Mouse (Mus musculus) layer of hippocampus, adult 2 months (tissue): ENCODE measurements around the gene B4gat1. TPM values are rescaled to one million over a fixed set of nuclear protein-coding genes. Genes with fewer than 3 reads are reported as not detected.
"Not testable (repeated sequence)": the region's sequence is repeated elsewhere in the genome, so short reads cannot be mapped to it uniquely, and the experiment has no call there.

Source experiments
- DNase-seq, 2 experiments: peaks; one replicate each; pipeline ENCODE4 v3.0.0; 2022; ENCODE audit warnings: low spot score in 2 of 2
- H3K27ac ChIP-seq: fragments of 200-600 bp; 2 replicates; pipeline ENCODE4 v1.8.1; 2022
- H3K4me3 ChIP-seq: fragments of 200-600 bp; 2 replicates; pipeline ENCODE4 v1.8.1; 2022; ENCODE audit warnings: mild to moderate bottlenecking
- CTCF ChIP-seq: fragments of 200-600 bp; conservative IDR thresholded peaks from 2 replicates; pipeline ENCODE4 v1.8.1; 2022; ENCODE audit warnings: antibody characterized with exemption, mild to moderate bottlenecking, moderate library complexity
- long read RNA-seq, 2 experiments: library from polyadenylated mRNA; stranded (forward); transcript quantifications; one replicate each; pipeline ENCODE4 v2.0.0; 2021; ENCODE audit warnings: borderline mapping rate in 2 of 2
- total RNA-seq, 2 experiments: library from RNA; stranded (reverse); gene quantifications; 2 replicates each; pipeline ENCODE4 v1.2.3; 2021

B4gat1 gene
- 100 to 1,000 TPM; 112 to 130 TPM for total RNA-seq
- long read RNA-seq, experiment 1, transcript B4gat1-202 (1 exons, 2,224 nt) = minor isoform, 7 of 119 reads
- long read RNA-seq, experiment 1, transcript B4gat1-201 (2 exons, 2,032 nt) = major isoform, 112 of 119 reads
- long read RNA-seq, experiment 1, partial matches to known transcripts = 0 of 119 reads
- long read RNA-seq, experiment 1, other reads (novel, unspliced or antisense) = 0 of 119 reads
- long read RNA-seq, experiment 2, transcript B4gat1-202 (1 exons, 2,224 nt) = minor isoform, 10 of 209 reads
- long read RNA-seq, experiment 2, transcript B4gat1-201 (2 exons, 2,032 nt) = major isoform, 199 of 209 reads
- long read RNA-seq, experiment 2, partial matches to known transcripts = 0 of 209 reads
- long read RNA-seq, experiment 2, other reads (novel, unspliced or antisense) = 0 of 209 reads

DNA sequence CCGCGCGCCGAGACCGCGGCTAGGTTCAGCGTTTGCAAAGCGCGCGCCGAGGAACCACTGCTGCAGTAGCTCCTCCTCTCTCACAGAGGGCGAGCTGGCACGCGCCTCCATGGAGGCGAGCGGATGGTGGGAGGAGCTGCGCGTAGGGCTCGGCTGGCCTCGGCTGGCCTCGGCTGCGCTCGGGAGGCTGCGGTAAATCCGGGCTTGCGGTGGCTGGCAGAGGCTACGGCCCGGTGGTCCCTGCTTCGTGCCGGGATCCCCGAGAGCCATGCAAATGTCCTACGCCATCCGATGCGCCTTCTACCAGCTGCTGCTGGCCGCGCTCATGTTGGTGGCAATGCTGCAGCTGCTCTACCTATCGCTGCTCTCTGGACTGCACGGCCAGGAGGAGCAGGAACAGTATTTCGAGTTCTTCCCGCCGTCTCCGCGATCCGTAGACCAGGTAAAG lies at the start of gene B4gat1, which contains the start of gene AC124502.3:
TSS of gene B4gat1 (plus strand) at position 118 of the 448 bp plus-strand sequence.
TSS of gene AC124502.3 (plus strand) at position 183 of the 448 bp plus-strand sequence.
- Histone ChIP-seq H3K27ac (peak within 1 kb of the TSS; percentile 96), H3K4me3 (peak within 1 kb of the TSS; percentile 92)
- peak; percentile 91 to 92 for DNase-seq
- TF ChIP-seq CTCF = peak; percentile 68

GRCm38 (mm10) chr19:4989013-4989412 lies 49.6 kb upstream of the B4gat1 start:
- Histone ChIP-seq H3K4me3 (peak overlapping the region; percentile 77), H3K27ac (peak overlapping the region; percentile 92)
- TF ChIP-seq CTCF = no peak
- peak; percentile 34 to 62 for DNase-seq

DNA sequence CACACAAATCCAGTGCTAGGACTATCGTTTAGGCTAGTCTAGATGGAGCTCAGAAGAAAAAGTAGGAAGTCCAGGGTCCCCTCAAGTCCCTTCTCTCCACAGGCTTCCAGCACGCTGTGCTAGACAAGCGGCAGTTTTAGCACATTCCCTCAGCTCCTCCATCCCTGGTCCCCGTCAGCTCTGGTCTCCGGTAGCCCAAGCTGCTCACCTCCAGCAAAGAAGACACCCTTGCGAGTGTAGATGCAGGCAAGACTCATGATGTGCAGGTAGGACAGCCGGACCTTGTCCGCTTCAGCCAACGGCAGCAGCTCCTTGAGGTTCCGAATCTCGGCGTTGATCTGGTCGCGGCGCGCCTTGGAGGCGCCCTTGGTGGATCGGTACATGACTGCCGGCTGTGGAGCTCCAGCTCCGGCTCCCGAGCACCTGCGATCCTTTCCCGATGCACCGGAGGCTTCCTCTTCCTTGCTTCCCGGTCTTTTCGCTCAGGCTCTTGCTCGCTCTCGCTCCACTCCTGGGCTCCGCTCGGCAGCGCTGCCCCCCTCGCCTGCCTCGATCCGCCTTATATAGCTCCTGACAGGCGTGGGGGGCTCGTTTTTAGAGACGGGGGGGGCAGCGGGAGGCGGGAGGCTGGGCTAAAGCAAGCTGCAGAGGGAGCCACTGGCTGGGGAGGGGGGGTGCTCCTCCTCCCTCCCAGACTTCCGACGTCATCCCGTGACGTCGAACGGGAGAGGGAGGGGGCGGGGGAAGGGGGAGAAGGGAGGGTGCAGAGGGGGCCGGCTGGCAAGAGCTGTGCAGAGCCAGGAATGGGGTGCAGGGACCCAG lies 49.0 kb upstream of the B4gat1 start:
- TF ChIP-seq CTCF = no peak
- DNase-seq = peak; percentile 78 to 80
- H3K4me3 ChIP-seq = peak overlapping the region; percentile 77
- H3K27ac ChIP-seq = peak overlapping the region; percentile 92

GRCm38 (mm10) chr19:4990256-4990625 lies 48.4 kb upstream of the B4gat1 start, which contains the start of gene Npas4:
TSS of gene Npas4 (minus strand) at chr19:4990316.
- TF ChIP-seq CTCF = no peak
- H3K4me3 ChIP-seq = peak within 1 kb of the TSS; percentile 77
- no peak for DNase-seq
- peak within 1 kb of the TSS; percentile 92 for H3K27ac ChIP-seq

- Histone ChIP-seq H3K4me3 (peak overlapping the region; percentile 38), H3K27ac (peak overlapping the region; percentile 80)
- no peak for TF ChIP-seq CTCF
- peak; percentile 29 to 47 for DNase-seq
These were observed 47.9 kb upstream of the B4gat1 start for GRCm38 (mm10) chr19:4990716-4991115.

DNA sequence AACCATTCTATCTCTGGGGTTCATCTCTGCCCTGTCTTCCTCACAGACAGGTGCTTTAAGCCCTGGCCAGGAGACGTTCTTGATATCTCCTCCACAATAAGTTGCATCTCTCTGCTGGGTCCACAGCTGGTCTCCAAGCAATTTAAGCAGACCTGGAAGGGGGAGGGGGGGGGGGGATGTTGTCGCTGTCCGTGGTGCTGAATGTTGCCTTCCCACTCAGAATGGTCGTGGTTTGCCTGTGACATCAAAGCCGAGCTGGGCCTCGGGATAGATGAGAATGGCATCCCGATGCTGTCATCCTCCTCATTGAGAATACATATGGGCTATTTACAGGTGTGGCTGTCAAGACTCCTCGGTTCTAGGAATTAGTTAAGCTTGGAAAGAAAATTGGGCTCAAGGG lies 46.3 kb upstream of the B4gat1 start:
- no peak for TF ChIP-seq CTCF
- H3K27ac ChIP-seq = peak overlapping the region; percentile 83
- no peak overlapping the region for H3K4me3 ChIP-seq
- no peak for DNase-seq

- TF ChIP-seq CTCF = peak; percentile 17
- Histone ChIP-seq H3K4me3 (no peak overlapping the region), H3K27ac (peak overlapping the region; percentile 83)
- DNase-seq = peak; percentile 79 to 85
These were observed 45.7 kb upstream of the B4gat1 start for GRCm38 (mm10) chr19:4992904-4993303.

- Histone ChIP-seq H3K27ac (peak overlapping the region; percentile 88), H3K4me3 (no peak overlapping the region)
- TF ChIP-seq CTCF = no peak
- peak; percentile 71 to 87 for DNase-seq
These were observed 44.6 kb upstream of the B4gat1 start for GRCm38 (mm10) chr19:4994043-4994442.

DNA sequence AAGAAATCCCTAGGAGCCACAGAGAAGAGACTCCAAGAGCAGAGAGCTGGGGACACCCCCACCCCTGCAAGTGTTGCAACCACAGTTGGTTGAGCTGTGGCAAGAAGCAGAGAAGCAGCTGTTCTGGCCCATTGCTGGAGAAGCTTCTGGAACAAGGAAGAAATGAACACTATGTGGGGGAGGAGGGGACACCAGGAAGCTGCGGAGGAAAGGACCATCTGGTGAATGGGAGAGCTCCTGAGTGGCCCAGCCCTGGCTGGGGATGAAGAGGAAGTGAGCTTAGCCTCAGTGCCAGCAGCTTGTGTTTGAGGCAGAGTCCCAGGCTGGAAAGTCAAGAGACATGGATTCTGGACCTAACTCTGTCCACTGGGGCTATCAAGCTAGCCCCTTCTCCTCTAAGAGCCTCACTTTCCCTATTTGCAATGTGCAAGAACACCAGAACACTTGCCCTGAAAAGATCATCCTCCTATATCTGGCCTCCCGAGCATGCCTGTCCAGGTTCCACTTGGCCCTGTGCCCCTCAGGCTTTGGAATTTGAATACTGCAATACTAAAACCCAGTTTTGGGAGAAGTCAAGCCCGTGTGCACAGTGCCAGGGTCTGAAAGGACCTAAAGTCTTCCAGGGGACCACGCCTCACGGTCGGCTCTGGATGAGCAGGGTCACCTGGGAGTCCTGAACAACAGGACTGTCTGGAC lies 39.0 kb upstream of the B4gat1 start:
- peak overlapping the region; percentile 48; the same call in 1 of the 2 replicates for H3K27ac ChIP-seq
- H3K4me3 ChIP-seq = no peak overlapping the region
- TF ChIP-seq CTCF = no peak
- peak; percentile 55 to 57 for DNase-seq

DNA sequence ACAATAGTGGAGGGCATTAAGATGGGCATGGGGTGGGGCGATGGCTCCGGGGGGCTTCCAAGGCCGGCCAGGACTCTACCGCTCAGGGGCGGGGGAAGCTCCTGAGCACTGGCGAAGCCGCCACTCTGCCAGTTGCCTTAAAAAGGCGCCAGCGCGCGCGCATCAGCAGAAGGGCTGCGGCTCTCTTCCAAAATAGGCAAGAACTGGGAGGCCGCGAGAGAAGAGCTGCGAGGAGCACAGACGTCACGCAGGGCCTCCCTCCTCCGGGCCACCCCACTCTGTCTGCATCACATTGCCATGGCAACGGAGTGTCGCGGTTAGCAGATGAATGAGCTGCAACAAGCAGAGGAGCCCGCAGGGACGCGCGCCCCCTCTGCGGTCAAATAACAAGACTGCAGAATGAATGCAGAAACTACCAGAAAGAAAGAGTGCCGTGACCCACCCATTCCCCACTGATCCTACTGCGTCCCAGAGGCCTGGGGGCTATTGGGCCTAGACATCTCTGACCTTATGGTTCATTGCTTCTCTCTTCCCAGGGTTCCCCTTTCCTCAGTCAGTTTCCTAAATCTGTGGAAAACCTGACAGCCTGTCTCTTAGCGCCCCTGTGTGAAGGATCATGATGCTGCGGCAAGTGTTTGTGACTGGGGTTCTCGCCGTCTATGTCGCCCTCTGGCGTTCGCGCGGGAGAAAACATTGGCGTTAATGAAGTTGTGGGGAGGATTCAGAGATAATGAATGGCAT lies 36.8 kb upstream of the B4gat1 start:
- H3K4me3 ChIP-seq = peak overlapping the region; percentile 31
- DNase-seq = peak; percentile 93 to 97

DNA sequence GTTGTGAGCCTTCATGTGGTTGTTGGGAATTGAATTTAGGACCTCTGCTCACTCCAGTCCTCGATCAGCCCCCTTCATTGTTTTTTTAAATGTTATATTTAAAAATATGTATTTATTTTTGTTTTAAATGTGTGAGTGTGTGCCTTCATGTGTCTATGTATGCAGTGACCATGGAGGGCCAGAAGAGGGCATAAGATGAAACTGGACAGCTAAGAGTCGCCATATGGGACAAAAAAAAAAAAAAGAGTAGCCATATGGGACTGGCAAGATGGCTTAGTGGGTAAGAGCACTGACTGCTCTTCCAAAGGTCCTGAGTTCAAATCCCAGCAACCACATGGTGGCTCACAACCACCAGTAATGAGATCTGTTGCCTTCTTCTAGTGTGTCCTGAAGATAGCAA lies 35.0 kb upstream of the B4gat1 start:
- H3K4me3 ChIP-seq, H3K27ac ChIP-seq, DNase-seq: not testable (repeated sequence)
- TF ChIP-seq CTCF = peak; percentile 40

More for the DNA sequence above, 36.8 kb upstream of the B4gat1 start:
- H3K27ac ChIP-seq = peak overlapping the region; percentile 82
- peak; percentile 85 for TF ChIP-seq CTCF

GRCm38 (mm10) chr19:5004925-5005324 lies 33.7 kb upstream of the B4gat1 start:
- Histone ChIP-seq H3K27ac (no peak overlapping the region), H3K4me3 (no peak overlapping the region)
- no peak for TF ChIP-seq CTCF
- no peak for DNase-seq
